Mouse (Mus musculus): ENCODE results near the gene Hfe2. TPM values are rescaled to one million over a fixed set of nuclear protein-coding genes. Genes with fewer than 3 reads are reported as not detected.

Hfe2 gene
- polyA plus RNA-seq, 1 experiment from 2014 or later: 0.37 TPM

GRCm38 (mm10) chr3:96559911-96560850, 35.2 kb downstream of the Hfe2 start:
- peaks cover 20% of the 10 kb centered on the region for H3K36me3 ChIP-seq (ENCODE audit: insufficient read depth, low read length)
- ATAC-seq (ENCODE audit: low FRiP score, low TSS enrichment): no peak
- H3K27me3 ChIP-seq (ENCODE audit: insufficient read depth, low read length): no peaks in the 10 kb centered on the region
- peak overlapping the region; percentile 75 for H3K27ac ChIP-seq (ENCODE audit: low read length)
- peak overlapping the region; percentile 93 for H3K4me3 ChIP-seq (ENCODE audit: low read length)
- peak overlapping the region; percentile 73 for H3K4me2 ChIP-seq (replicated peaks; ENCODE audit: low read depth, low read length)
- WGBS: 62% methylated on average over 23 of the region's 23 CpGs
- H3K4me1 ChIP-seq (ENCODE audit: insufficient read depth, low read length): peaks cover 60% of the 10 kb centered on the region
- H3K9me3 ChIP-seq (ENCODE audit: low read length): no peaks in the 10 kb centered on the region
- peak overlapping the region; percentile 97 for H3K9ac ChIP-seq (replicated peaks; ENCODE audit: low read length)

- Histone ChIP-seq H3K4me1 (ENCODE audit: insufficient read depth, low read length) (peaks cover 52% of the 10 kb centered on the region), H3K9ac (replicated peaks; ENCODE audit: low read length) (peak overlapping the region; percentile 97), H3K4me3 (ENCODE audit: low read length) (peak overlapping the region; percentile 93), H3K4me2 (replicated peaks; ENCODE audit: low read depth, low read length) (peak overlapping the region; percentile 73), H3K9me3 (ENCODE audit: low read length) (no peaks in the 10 kb centered on the region), H3K27me3 (ENCODE audit: insufficient read depth, low read length) (no peaks in the 10 kb centered on the region), H3K36me3 (ENCODE audit: insufficient read depth, low read length) (peaks cover 20% of the 10 kb centered on the region), H3K27ac (ENCODE audit: low read length) (peak overlapping the region; percentile 75)
- 66% methylated on average over 9 of the region's 9 CpGs for WGBS
- ATAC-seq (ENCODE audit: low FRiP score, low TSS enrichment): no peak
These were observed 36.1 kb downstream of the Hfe2 start for GRCm38 (mm10) chr3:96560881-96561668.

- ATAC-seq (ENCODE audit: low FRiP score, low TSS enrichment): no peak
- Histone ChIP-seq H3K9me3 (ENCODE audit: low read length) (no peaks in the 10 kb centered on the region), H3K4me2 (replicated peaks; ENCODE audit: low read depth, low read length) (peak overlapping the region; percentile 73), H3K36me3 (ENCODE audit: insufficient read depth, low read length) (peaks cover 20% of the 10 kb centered on the region), H3K4me1 (ENCODE audit: insufficient read depth, low read length) (peaks cover 47% of the 10 kb centered on the region), H3K4me3 (ENCODE audit: low read length) (peak overlapping the region; percentile 93), H3K9ac (replicated peaks; ENCODE audit: low read length) (peak overlapping the region; percentile 56), H3K27ac (ENCODE audit: low read length) (peak overlapping the region; percentile 84), H3K27me3 (ENCODE audit: insufficient read depth, low read length) (no peaks in the 10 kb centered on the region)
- 31% methylated on average over 10 of the region's 10 CpGs for WGBS
These were observed 37.1 kb downstream of the Hfe2 start for GRCm38 (mm10) chr3:96561946-96562681.

- WGBS: 89% methylated on average over 8 of the region's 8 CpGs
- Histone ChIP-seq H3K27ac (ENCODE audit: low read length) (peak overlapping the region; percentile 86; the same call in 1 of the 2 replicates), H3K4me2 (replicated peaks; ENCODE audit: low read depth, low read length) (no peak overlapping the region), H3K36me3 (ENCODE audit: insufficient read depth, low read length) (peaks cover 20% of the 10 kb centered on the region), H3K9me3 (ENCODE audit: low read length) (no peaks in the 10 kb centered on the region), H3K4me3 (ENCODE audit: low read length) (no peak overlapping the region), H3K9ac (replicated peaks; ENCODE audit: low read length) (no peak overlapping the region), H3K4me1 (ENCODE audit: insufficient read depth, low read length) (peaks cover 46% of the 10 kb centered on the region), H3K27me3 (ENCODE audit: insufficient read depth, low read length) (no peaks in the 10 kb centered on the region)
- no peak for ATAC-seq (ENCODE audit: low FRiP score, low TSS enrichment)
These were observed 38.3 kb downstream of the Hfe2 start for GRCm38 (mm10) chr3:96563267-96563666.

- WGBS: 29% methylated on average over 10 of the region's 10 CpGs
- Histone ChIP-seq H3K4me1 (ENCODE audit: insufficient read depth, low read length) (peaks cover 46% of the 10 kb centered on the region), H3K4me3 (ENCODE audit: low read length) (no peak overlapping the region; the same call in 1 of the 2 replicates), H3K27ac (ENCODE audit: low read length) (peak overlapping the region; percentile 86), H3K9ac (replicated peaks; ENCODE audit: low read length) (peak overlapping the region; percentile 33; the same call in 1 of the 2 replicates), H3K36me3 (ENCODE audit: insufficient read depth, low read length) (peaks cover 20% of the 10 kb centered on the region), H3K27me3 (ENCODE audit: insufficient read depth, low read length) (no peaks in the 10 kb centered on the region), H3K9me3 (ENCODE audit: low read length) (no peaks in the 10 kb centered on the region), H3K4me2 (replicated peaks; ENCODE audit: low read depth, low read length) (peak overlapping the region; percentile 36)
- ATAC-seq (ENCODE audit: low FRiP score, low TSS enrichment): peak; percentile 46
These were observed 39.1 kb downstream of the Hfe2 start for GRCm38 (mm10) chr3:96563911-96564632.

- 14% methylated on average over 7 of the region's 7 CpGs for WGBS
- peak; percentile 47 for ATAC-seq (ENCODE audit: low FRiP score, low TSS enrichment)
- peak overlapping the region; percentile 86 for H3K27ac ChIP-seq (ENCODE audit: low read length)
- no peak overlapping the region; the same call in 1 of the 2 replicates for H3K4me3 ChIP-seq (ENCODE audit: low read length)
- peak overlapping the region; percentile 33; the same call in 1 of the 2 replicates for H3K9ac ChIP-seq (replicated peaks; ENCODE audit: low read length)
- H3K4me1 ChIP-seq (ENCODE audit: insufficient read depth, low read length): peaks cover 42% of the 10 kb centered on the region
- peaks cover 18% of the 10 kb centered on the region for H3K36me3 ChIP-seq (ENCODE audit: insufficient read depth, low read length)
- no peaks in the 10 kb centered on the region for H3K9me3 ChIP-seq (ENCODE audit: low read length)
- no peaks in the 10 kb centered on the region for H3K27me3 ChIP-seq (ENCODE audit: insufficient read depth, low read length)
- peak overlapping the region; percentile 36 for H3K4me2 ChIP-seq (replicated peaks; ENCODE audit: low read depth, low read length)
These were observed 39.7 kb downstream of the Hfe2 start for GRCm38 (mm10) chr3:96564633-96565032.

- peak overlapping the region; percentile 86 for H3K27ac ChIP-seq (ENCODE audit: low read length)
- H3K4me2 ChIP-seq (replicated peaks; ENCODE audit: low read depth, low read length): 0 out of 2 replicates have a peak overlapping the region, but pooled peaks have one; percentile 36
- no peaks in the 10 kb centered on the region for H3K27me3 ChIP-seq (ENCODE audit: insufficient read depth, low read length)
- H3K4me3 ChIP-seq (ENCODE audit: low read length): no peak overlapping the region
- H3K4me1 ChIP-seq (ENCODE audit: insufficient read depth, low read length): peaks cover 37% of the 10 kb centered on the region
- WGBS: 98% methylated on average over 2 of the region's 3 CpGs
- H3K36me3 ChIP-seq (ENCODE audit: insufficient read depth, low read length): peaks cover 14% of the 10 kb centered on the region
- no peaks in the 10 kb centered on the region for H3K9me3 ChIP-seq (ENCODE audit: low read length)
- no peak for ATAC-seq (ENCODE audit: low FRiP score, low TSS enrichment)
- no peak overlapping the region for H3K9ac ChIP-seq (replicated peaks; ENCODE audit: low read length)
These were observed 40.1 kb downstream of the Hfe2 start for GRCm38 (mm10) chr3:96565105-96565504.

GRCm38 (mm10) chr3:96566661-96567450, 41.9 kb downstream of the Hfe2 start:
- no peaks in the 10 kb centered on the region for H3K9me3 ChIP-seq (ENCODE audit: low read length)
- no peaks in the 10 kb centered on the region for H3K36me3 ChIP-seq (ENCODE audit: insufficient read depth, low read length)
- ATAC-seq (ENCODE audit: low FRiP score, low TSS enrichment): no peak
- H3K4me3 ChIP-seq (ENCODE audit: low read length): no peak overlapping the region
- peaks cover 25% of the 10 kb centered on the region for H3K4me1 ChIP-seq (ENCODE audit: insufficient read depth, low read length)
- H3K4me2 ChIP-seq (replicated peaks; ENCODE audit: low read depth, low read length): no peak overlapping the region
- no peaks in the 10 kb centered on the region for H3K27me3 ChIP-seq (ENCODE audit: insufficient read depth, low read length)
- no peak overlapping the region for H3K9ac ChIP-seq (replicated peaks; ENCODE audit: low read length)
- 0 out of 2 replicates have a peak overlapping the region, but pooled peaks have one; percentile 29 for H3K27ac ChIP-seq (ENCODE audit: low read length)
- 70% methylated on average over 8 of the region's 8 CpGs for WGBS

All from kidney, embryonic 16.5 days (tissue).